Mouse (Mus musculus): ENCODE results near the gene Ano10. TPM values are rescaled to one million over a fixed set of nuclear protein-coding genes. Genes with fewer than 3 reads are reported as not detected.

Gene Ano10
- polyA plus RNA-seq, 1 experiment from 2014 or later = 32.6 TPM

GRCm38 (mm10) chr9:122127271-122127785, 166.9 kb downstream of the Ano10 start:
- no peak overlapping the region for H3K4me2 ChIP-seq (ENCODE audit: low read length)
- no peak for TF ChIP-seq CTCF (IDR thresholded peaks at IDR 0.05; ENCODE audit: low read depth)
- WGBS = 73% methylated on average over 3 of the region's 3 CpGs
- H3K4me3 ChIP-seq (replicated peaks; ENCODE audit: low read depth, low read length) = no peak overlapping the region
- no peaks in the 10 kb centered on the region; the same call in 1 of the 2 replicates for H3K4me1 ChIP-seq (replicated peaks; ENCODE audit: insufficient read depth, low read length)
- H3K9me3 ChIP-seq (replicated peaks; ENCODE audit: low read length) = no peaks in the 10 kb centered on the region
- ATAC-seq (replicated peaks; ENCODE audit: low FRiP score, low read depth) (no peak), DNase-seq (ENCODE audit: low spot score) (no peak)
- no peak overlapping the region for H3K27ac ChIP-seq
- H3K27me3 ChIP-seq (ENCODE audit: insufficient read depth, low read length) = no peaks in the 10 kb centered on the region
- H3K36me3 ChIP-seq (ENCODE audit: insufficient read depth, low read length) = no peaks in the 10 kb centered on the region
- 0 out of 2 replicates have a peak overlapping the region, but pooled peaks have one; percentile 8 for H3K9ac ChIP-seq (ENCODE audit: low read depth, low read length)

- Histone ChIP-seq H3K27me3 (ENCODE audit: insufficient read depth, low read length) (no peaks in the 10 kb centered on the region), H3K9ac (ENCODE audit: low read depth, low read length) (no peak overlapping the region), H3K27ac (no peak overlapping the region), H3K9me3 (replicated peaks; ENCODE audit: low read length) (no peaks in the 10 kb centered on the region), H3K36me3 (ENCODE audit: insufficient read depth, low read length) (no peaks in the 10 kb centered on the region), H3K4me2 (ENCODE audit: low read length) (no peak overlapping the region), H3K4me3 (replicated peaks; ENCODE audit: low read depth, low read length) (no peak overlapping the region), H3K4me1 (replicated peaks; ENCODE audit: insufficient read depth, low read length) (no peaks in the 10 kb centered on the region; the same call in 1 of the 2 replicates)
- ATAC-seq (replicated peaks; ENCODE audit: low FRiP score, low read depth) (no peak), DNase-seq (ENCODE audit: low spot score) (no peak)
- 57% methylated on average over 5 of the region's 8 CpGs for WGBS
- TF ChIP-seq CTCF (IDR thresholded peaks at IDR 0.05; ENCODE audit: low read depth) = no peak
Observed at GRCm38 (mm10) chr9:122126790-122127189, 167.4 kb downstream of the Ano10 start.

Small RNAs within 50 kb of the gene (microRNA-seq; reads per million reads assigned to microRNA genes)
- not detected for gene Mir8106

Other genes starting within 250 kb of the Ano10 start
- gene Snrk, start 177.2 kb downstream of the Ano10 start, polyA plus RNA-seq (2015; fragmentation: Nextera tagmentation; extraction: Ambion mirVana) = 51.3 and 51.6 TPM in 2 replicates
- 30.3 and 31.6 TPM in 2 replicates for gene Abhd5, start 57.2 kb upstream of the Ano10 start, polyA plus RNA-seq (2015; fragmentation: Nextera tagmentation; extraction: Ambion mirVana)

Data from kidney, postnatal 0 days (tissue).